Mouse (Mus musculus) liver, embryonic 13.5 days (tissue): ENCODE results near the gene L2hgdh. TPM values are rescaled to one million over a fixed set of nuclear protein-coding genes. Genes with fewer than 3 reads are reported as not detected.
A peak's percentile ranks its signal among the peaks of the same experiment; 100 is the strongest.

Experiments
- ATAC-seq: fragments of 200-750 bp; cut with Nextera tagmentation; 2 replicates; pipeline ENCODE4 v1.8.0; 2017; ENCODE audit warnings: low read depth, mild to moderate bottlenecking, moderate number of reproducible peaks, moderate library complexity
- DNase-seq: peaks from one replicate; pipeline ENCODE4 v3.0.0; 2022
- H3K27ac ChIP-seq: fragments of 300-500 bp; sonication (generic); 2 replicates; pipeline ENCODE4 v1.5.1; 2015; ENCODE audit warnings: moderate library complexity, mild to moderate bottlenecking, inconsistent platforms
- H3K27me3 ChIP-seq: fragments of 300-500 bp; sonication (generic); 2 replicates; pipeline ENCODE4 v1.6.1; 2015; ENCODE audit warnings: mild to moderate bottlenecking, inconsistent platforms
- H3K36me3 ChIP-seq: fragments of 300-500 bp; sonication (generic); 2 replicates; pipeline ENCODE4 v1.6.1; 2015; ENCODE audit warnings: mild to moderate bottlenecking, inconsistent platforms
- H3K4me1 ChIP-seq: fragments of 300-500 bp; sonication (generic); replicated peaks from 2 replicates; pipeline ENCODE4 v1.6.1; 2015; ENCODE audit warnings: inconsistent platforms
- H3K4me2 ChIP-seq: fragments of 300-500 bp; sonication (generic); 2 replicates; pipeline ENCODE4 v1.6.1; 2015; ENCODE audit warnings: inconsistent platforms, mild to moderate bottlenecking, moderate library complexity
- H3K4me3 ChIP-seq: fragments of 300-500 bp; sonication (generic); replicated peaks from 2 replicates; pipeline ENCODE4 v1.5.1; 2015; ENCODE audit warnings: mild to moderate bottlenecking, inconsistent platforms
- H3K9ac ChIP-seq: fragments of 300-500 bp; sonication (generic); 2 replicates; pipeline ENCODE4 v1.6.1; 2015; ENCODE audit warnings: mild to moderate bottlenecking, inconsistent platforms
- H3K9me3 ChIP-seq: fragments of 300-500 bp; sonication (generic); replicated peaks from 2 replicates; pipeline ENCODE4 v1.6.1; 2016; ENCODE audit warnings: inconsistent platforms
- WGBS: fragments of 180-500 bp; shearing (Covaris S2); methylation state at CpG from one replicate; pipeline ENCODE4 v1.1.7; 2015; ENCODE audit not compliant: insufficient replicate concordance; 5-methylcytosine and 5-hydroxymethylcytosine counted together
- polyA plus RNA-seq: library from polyadenylated mRNA; unstranded; fragments of >200 nt; fragmentation: Nextera tagmentation; extraction: Ambion mirVana; gene quantifications from 2 replicates; pipeline ENCODE4 v1.2.1, GENCODE M21; 2015

L2hgdh gene
- polyA plus RNA-seq, 1 experiment from 2014 or later = 15.5 TPM

DNA sequence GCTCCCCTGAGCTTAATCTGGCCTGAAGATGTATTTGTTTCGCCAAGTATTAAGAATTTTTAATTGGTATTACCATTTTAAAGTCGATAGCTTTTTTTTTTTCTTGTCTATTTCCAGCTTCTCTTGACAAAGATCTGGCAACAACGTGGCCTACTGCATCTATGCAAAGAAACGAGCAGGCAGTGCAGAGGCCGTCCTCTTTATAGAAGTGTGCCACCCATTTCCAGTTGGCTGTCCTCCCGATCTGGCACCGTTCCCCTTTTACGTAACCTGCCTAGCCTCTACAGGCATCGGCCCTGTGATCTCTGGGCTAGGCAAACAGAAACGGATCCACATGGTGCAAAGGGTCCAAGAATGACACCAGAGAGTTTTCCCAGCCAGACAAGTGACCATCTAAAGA, 41.1 kb downstream of the L2hgdh start:
- peak; percentile 29; the same call in 1 of the 2 replicates for ATAC-seq
- Histone ChIP-seq H3K36me3 (no peaks in the 10 kb centered on the region), H3K4me3 (peak overlapping the region; percentile 93), H3K9ac (0 out of 2 replicates have a peak overlapping the region, but pooled peaks have one; percentile 97), H3K27ac (peak overlapping the region; percentile 95), H3K27me3 (no peaks in the 10 kb centered on the region), H3K4me2 (peak overlapping the region; percentile 89), H3K9me3 (no peaks in the 10 kb centered on the region), H3K4me1 (peaks cover 28% of the 10 kb centered on the region)
- DNase-seq = peak; percentile 28
- 29% methylated on average over 10 of the region's 10 CpGs for WGBS

DNA sequence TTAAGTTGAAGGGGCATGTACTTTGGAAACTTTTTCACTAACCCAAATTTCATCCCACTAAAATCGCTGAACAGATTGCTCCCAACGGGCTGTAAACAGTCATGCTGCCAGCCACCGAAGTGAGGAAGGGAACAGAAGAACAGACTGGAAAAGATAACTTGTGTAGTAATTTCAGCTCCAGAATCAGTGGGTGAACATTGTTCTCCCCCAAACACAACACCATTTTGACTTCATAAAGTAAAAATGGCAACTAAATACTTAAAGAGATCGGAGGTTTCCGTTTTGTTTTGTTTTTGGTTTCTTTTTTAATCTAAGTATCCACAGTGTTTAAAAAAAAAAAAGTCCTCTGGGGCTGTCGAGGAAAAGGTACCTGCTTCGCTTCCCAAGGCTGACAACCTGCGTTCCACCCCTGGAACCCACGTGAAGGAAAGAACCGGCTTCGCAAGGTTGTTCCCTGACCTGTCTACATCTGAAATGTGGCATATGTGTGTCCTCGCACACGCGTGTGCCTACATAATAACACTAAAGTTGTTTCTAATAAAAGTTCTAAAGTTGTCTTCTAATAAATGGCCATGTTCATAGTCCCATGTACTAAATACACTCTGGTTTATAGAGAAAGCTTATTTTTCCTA, 41.8 kb downstream of the L2hgdh start:
- Histone ChIP-seq H3K9ac (peak overlapping the region; percentile 97), H3K4me2 (peak overlapping the region; percentile 89), H3K9me3 (no peaks in the 10 kb centered on the region), H3K4me1 (peaks cover 28% of the 10 kb centered on the region), H3K36me3 (no peaks in the 10 kb centered on the region), H3K4me3 (peak overlapping the region; percentile 93), H3K27ac (peak overlapping the region; percentile 95), H3K27me3 (no peaks in the 10 kb centered on the region)
- WGBS = 43% methylated on average over 14 of the region's 14 CpGs
- no peak for DNase-seq
- no peak for ATAC-seq

- ATAC-seq = peak; percentile 87
- no peaks in the 10 kb centered on the region for H3K36me3 ChIP-seq
These were observed 42.4 kb downstream of the L2hgdh start for GRCm38 (mm10) chr12:69682065-69682787.

DNA sequence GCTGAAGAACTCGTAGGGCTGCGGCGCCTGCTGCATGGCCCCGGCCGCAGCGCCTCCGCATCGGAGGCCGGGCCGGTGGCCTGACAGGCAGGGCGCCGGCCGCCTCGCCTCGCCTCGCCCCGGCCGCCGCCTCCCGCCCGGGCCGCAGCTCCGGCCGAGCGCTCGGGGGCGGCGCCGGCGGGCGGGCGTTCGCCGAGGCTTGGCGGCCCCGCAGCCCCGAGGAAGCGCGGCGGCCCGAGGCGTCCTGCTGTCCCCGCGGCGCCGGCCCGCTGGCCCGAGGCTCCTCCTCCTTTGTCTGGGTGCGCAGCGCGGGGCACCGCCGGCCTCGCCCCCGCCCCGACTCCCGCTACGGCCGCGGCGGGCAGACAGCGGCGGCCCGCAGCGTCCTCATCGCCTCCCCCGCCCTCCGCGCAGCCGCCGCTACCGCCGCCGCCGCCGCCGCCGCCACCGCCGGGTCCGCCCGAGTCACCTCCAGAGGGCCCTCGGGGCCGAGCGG, 43.1 kb downstream of the L2hgdh start, which contains the start of gene Sos2:
Gene Sos2 (minus strand): TSS at position 287 of the 496 bp plus-strand sequence.
- H3K27me3 ChIP-seq = no peaks in the 10 kb centered on the region
- H3K27ac ChIP-seq = peak within 1 kb of the TSS; percentile 95
- WGBS = under 1% methylated on average over 51 of the region's 85 CpGs
- H3K4me1 ChIP-seq = peaks cover 30% of the 10 kb centered on the region
- ATAC-seq (peak; percentile 81), DNase-seq (peak; percentile 54)
- peak within 1 kb of the TSS; percentile 97 for H3K9ac ChIP-seq
- H3K9me3 ChIP-seq = no peaks in the 10 kb centered on the region
- H3K4me3 ChIP-seq = peak within 1 kb of the TSS; percentile 93
- H3K4me2 ChIP-seq = peak within 1 kb of the TSS; percentile 89
- H3K36me3 ChIP-seq = no peaks in the 10 kb centered on the region

More at GRCm38 (mm10) chr12:69682065-69682787, 42.4 kb downstream of the L2hgdh start:
- H3K4me1 ChIP-seq = peaks cover 28% of the 10 kb centered on the region
- H3K4me2 ChIP-seq = peak overlapping the region; percentile 89
- peak overlapping the region; percentile 93 for H3K4me3 ChIP-seq
- WGBS = under 1% methylated on average over 52 of the region's 54 CpGs
- DNase-seq = peak; percentile 82
- peak overlapping the region; percentile 95 for H3K27ac ChIP-seq
- peak overlapping the region; percentile 97 for H3K9ac ChIP-seq
- no peaks in the 10 kb centered on the region for H3K9me3 ChIP-seq
- H3K27me3 ChIP-seq = no peaks in the 10 kb centered on the region

DNA sequence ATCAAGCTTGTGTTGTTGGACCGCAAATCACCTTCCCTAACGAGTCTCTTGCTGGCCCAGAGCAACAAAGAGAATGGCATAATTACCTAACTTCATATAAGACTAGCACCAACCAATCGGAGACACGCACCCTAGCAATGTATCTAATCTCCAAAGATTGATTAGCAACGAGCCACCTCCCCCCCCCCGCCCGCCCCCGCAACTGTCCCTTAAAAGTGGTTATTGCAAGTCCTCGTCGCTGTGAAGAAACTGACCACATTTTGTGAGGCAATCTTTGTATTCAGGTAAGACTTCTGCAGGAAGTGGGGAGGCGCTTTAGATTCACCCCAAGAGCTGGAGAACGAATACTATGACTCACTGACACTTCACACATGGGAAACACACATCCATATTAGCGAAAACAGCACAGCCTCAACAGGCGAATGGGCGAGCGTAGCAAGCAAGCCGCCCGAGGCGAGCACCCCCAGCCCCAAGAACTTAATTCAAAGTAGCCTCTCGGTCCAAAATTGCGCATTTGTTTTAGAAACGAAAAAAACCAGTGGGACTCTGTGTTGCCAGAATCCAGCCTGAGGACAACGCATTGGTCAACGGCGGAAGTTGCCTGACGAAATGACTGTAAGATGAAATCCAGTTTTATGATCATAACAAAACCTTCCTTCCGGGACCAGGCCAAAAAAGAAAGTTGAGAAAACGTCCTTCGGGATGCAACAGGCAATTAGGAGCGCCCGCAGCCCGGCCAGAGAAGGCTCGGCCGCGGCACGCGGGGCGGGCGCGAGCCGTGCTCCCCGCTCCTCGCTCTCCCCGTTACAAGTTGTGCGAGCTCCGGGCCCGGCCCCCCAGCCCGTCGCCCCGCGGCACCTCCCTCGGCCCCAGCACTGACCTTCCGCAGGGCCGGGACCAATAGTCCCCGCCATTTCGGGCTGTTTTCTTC, 43.8 kb downstream of the L2hgdh start:
- no peaks in the 10 kb centered on the region for H3K36me3 ChIP-seq
- peak; percentile 61 for ATAC-seq
- peak overlapping the region; percentile 95 for H3K27ac ChIP-seq
- H3K9ac ChIP-seq = peak overlapping the region; percentile 97
- no peaks in the 10 kb centered on the region for H3K9me3 ChIP-seq
- H3K4me2 ChIP-seq = peak overlapping the region; percentile 89
- H3K27me3 ChIP-seq = no peaks in the 10 kb centered on the region
- H3K4me1 ChIP-seq = peaks cover 37% of the 10 kb centered on the region
- peak; percentile 46 for DNase-seq
- peak overlapping the region; percentile 93 for H3K4me3 ChIP-seq
- under 1% methylated on average over 55 of the region's 56 CpGs for WGBS

DNA sequence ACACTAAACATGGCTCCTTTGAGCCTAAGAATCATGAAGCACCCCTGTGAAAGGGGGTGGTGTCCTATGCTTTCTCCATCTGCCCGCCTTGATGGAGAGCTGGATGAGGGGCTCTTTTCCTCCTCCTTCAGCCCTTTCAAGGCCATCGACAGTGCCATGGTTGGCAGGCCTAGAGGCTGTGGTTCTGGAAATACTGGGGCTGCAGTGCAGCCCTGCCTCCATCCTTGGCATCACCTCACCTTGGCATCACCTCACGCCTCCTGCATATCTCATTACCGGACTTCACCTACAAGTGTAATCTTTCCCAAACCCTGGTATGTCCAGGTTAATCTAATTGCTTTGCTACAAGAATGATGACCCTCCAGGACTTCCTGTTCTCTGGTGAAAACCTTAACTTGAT, 48.5 kb downstream of the L2hgdh start:
- H3K4me2 ChIP-seq = no peak overlapping the region
- H3K36me3 ChIP-seq = no peaks in the 10 kb centered on the region
- no peak overlapping the region for H3K4me3 ChIP-seq
- 78% methylated on average over 4 of the region's 4 CpGs for WGBS
- no peak overlapping the region for H3K9ac ChIP-seq
- DNase-seq (no peak), ATAC-seq (no peak)
- H3K9me3 ChIP-seq = no peaks in the 10 kb centered on the region
- H3K4me1 ChIP-seq = peaks cover 39% of the 10 kb centered on the region
- H3K27ac ChIP-seq = no peak overlapping the region
- H3K27me3 ChIP-seq = no peaks in the 10 kb centered on the region

DNA sequence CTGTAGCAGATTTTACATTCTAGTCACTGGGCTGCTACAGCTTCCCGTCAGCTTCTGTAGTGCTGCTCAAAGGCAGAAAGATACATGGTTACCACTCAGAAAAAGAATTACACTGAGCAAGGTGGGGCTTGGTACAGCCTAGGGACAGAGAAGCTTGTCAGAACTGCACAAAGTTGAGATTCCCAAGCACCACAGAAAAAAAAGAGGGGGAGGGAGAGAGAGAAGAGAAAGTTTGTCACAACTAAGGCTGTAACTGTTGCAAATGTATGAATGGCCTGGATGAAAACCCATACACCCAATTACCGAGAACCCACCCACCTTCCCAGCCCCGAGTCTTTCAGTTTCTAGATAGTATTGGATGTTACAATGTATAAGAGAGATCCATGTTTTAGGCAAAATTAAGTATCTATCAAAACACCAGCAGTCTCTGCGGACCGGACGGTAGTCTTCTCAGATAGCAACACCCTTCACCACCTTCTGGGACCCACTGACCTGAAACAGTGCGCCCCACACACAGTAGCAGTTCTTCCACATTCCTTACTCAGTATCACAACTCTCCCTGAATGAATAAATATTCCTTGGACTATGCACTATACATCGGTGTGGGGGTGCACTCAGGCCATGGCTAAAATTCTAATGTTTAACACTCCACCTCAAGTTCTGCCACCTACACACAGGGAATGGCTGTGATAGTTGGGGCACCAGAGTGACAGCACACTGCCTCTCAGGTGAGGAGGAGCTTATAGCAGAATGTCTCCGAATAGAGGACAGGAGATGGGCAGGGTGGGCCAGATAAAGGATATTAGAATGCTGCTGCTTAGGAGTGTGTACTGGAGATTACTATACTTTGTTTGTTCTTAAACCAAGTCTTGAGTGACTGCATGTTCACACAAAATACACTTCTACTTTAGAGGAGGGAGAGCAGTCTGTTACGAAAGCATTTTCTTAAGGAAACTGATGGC, 49.8 kb downstream of the L2hgdh start:
- no peak overlapping the region for H3K4me3 ChIP-seq
- WGBS = 73% methylated on average over 10 of the region's 10 CpGs
- no peak overlapping the region for H3K27ac ChIP-seq
- no peaks in the 10 kb centered on the region for H3K27me3 ChIP-seq
- H3K9me3 ChIP-seq = no peaks in the 10 kb centered on the region
- H3K36me3 ChIP-seq = no peaks in the 10 kb centered on the region
- DNase-seq (no peak), ATAC-seq (peak; percentile 66)
- peaks cover 30% of the 10 kb centered on the region for H3K4me1 ChIP-seq
- H3K4me2 ChIP-seq = no peak overlapping the region
- 0 out of 2 replicates have a peak overlapping the region, but pooled peaks have one; percentile 37 for H3K9ac ChIP-seq

GRCm38 (mm10) chr12:69674176-69674575, 50.5 kb downstream of the L2hgdh start:
- no peak overlapping the region for H3K9ac ChIP-seq
- no peak overlapping the region for H3K27ac ChIP-seq
- ATAC-seq = no peak
- 85% methylated on average over 1 of the region's 1 CpGs for WGBS
- no peak overlapping the region for H3K4me3 ChIP-seq
- no peak for DNase-seq
- H3K9me3 ChIP-seq = no peaks in the 10 kb centered on the region
- no peak overlapping the region for H3K4me2 ChIP-seq
- H3K27me3 ChIP-seq = no peaks in the 10 kb centered on the region
- no peaks in the 10 kb centered on the region for H3K36me3 ChIP-seq
- H3K4me1 ChIP-seq = peaks cover 27% of the 10 kb centered on the region

DNA sequence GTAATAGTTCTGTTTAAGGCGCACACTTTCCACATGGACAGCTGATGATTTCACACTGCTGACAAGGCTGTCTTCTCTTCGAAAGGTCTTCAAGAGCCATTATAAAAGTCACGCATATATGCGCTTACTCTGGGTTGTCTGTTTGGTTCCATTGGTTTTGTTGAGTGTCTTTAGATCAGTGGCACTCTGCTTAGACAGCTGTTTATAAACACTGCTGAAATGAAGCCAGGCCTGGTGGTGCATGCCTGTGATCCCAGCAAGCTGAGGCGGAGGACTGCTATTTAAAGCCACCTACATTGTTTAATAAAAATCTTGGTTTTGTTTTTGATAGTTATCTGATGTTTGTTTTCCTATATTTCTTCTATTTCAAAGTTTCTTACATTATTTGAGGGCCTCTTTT, 58.0 kb downstream of the L2hgdh start:
- WGBS = 88% methylated on average over 5 of the region's 5 CpGs

GRCm38 (mm10) chr12:69661658-69662057, 63.0 kb downstream of the L2hgdh start:
- ATAC-seq = no peak
- no peak for DNase-seq
- 80% methylated on average over 5 of the region's 5 CpGs for WGBS

More for the DNA sequence above, 58.0 kb downstream of the L2hgdh start:
- H3K27ac ChIP-seq = no peak overlapping the region
- no peaks in the 10 kb centered on the region for H3K4me1 ChIP-seq
- no peak for ATAC-seq
- no peaks in the 10 kb centered on the region for H3K36me3 ChIP-seq
- no peak overlapping the region for H3K4me2 ChIP-seq
- no peak overlapping the region for H3K9ac ChIP-seq
- no peaks in the 10 kb centered on the region for H3K9me3 ChIP-seq
- H3K27me3 ChIP-seq = no peaks in the 10 kb centered on the region
- H3K4me3 ChIP-seq = no peak overlapping the region
- DNase-seq = no peak

More at GRCm38 (mm10) chr12:69661658-69662057, 63.0 kb downstream of the L2hgdh start:
- Histone ChIP-seq H3K9me3 (no peaks in the 10 kb centered on the region), H3K27me3 (no peaks in the 10 kb centered on the region), H3K4me3 (no peak overlapping the region), H3K4me1 (no peaks in the 10 kb centered on the region), H3K27ac (no peak overlapping the region), H3K36me3 (no peaks in the 10 kb centered on the region), H3K4me2 (no peak overlapping the region), H3K9ac (no peak overlapping the region)
